Mouse (Mus musculus): ENCODE measurements at regions not wholly inside any gene's neighbourhood (a gene's known extent, or its start where the extent isn't known, plus 50 kb on each side); places are given as distances from the start of the nearest gene placed in this dataset.

- no peak for DNase-seq (ENCODE audit: low spot score in 2 of 2)
Observed at GRCm38 (mm10) chr16:50852081-50852480, 261.1 kb upstream of the Ccdc54 start.

- no peak for DNase-seq (ENCODE audit: low spot score in 2 of 2)
Observed at GRCm38 (mm10) chr16:50847693-50848092, 256.7 kb upstream of the Ccdc54 start.

GRCm38 (mm10) chr16:50846505-50846904 is 255.6 kb upstream of the Ccdc54 start:
- no peak for DNase-seq (ENCODE audit: low spot score in 2 of 2)

GRCm38 (mm10) chr16:50841677-50842580 is 251.0 kb upstream of the Ccdc54 start:
- peak in 1 of 2 experiments; percentile 28 for DNase-seq (ENCODE audit: low spot score in 2 of 2)

- no peak for DNase-seq (ENCODE audit: low spot score in 2 of 2)
Observed at GRCm38 (mm10) chr16:50841205-50841604, 250.3 kb upstream of the Ccdc54 start.

GRCm38 (mm10) chr16:50839665-50840064 is 248.7 kb upstream of the Ccdc54 start:
- DNase-seq (ENCODE audit: low spot score in 2 of 2): no peak

GRCm38 (mm10) chr16:50837416-50837815 is 246.5 kb upstream of the Ccdc54 start:
- no peak for DNase-seq (ENCODE audit: low spot score in 2 of 2)

- no peak for DNase-seq (ENCODE audit: low spot score in 2 of 2)
Observed at GRCm38 (mm10) chr16:50836457-50836856, 245.5 kb upstream of the Ccdc54 start.

- DNase-seq (ENCODE audit: low spot score in 2 of 2): no peak
Observed at GRCm38 (mm10) chr16:50833357-50833756, 242.4 kb upstream of the Ccdc54 start.

GRCm38 (mm10) chr16:50822352-50822751 is 231.4 kb upstream of the Ccdc54 start:
- DNase-seq (ENCODE audit: low spot score in 2 of 2): no peak

- no peak for DNase-seq (ENCODE audit: low spot score in 2 of 2)
Observed at GRCm38 (mm10) chr16:50814626-50815025, 223.7 kb upstream of the Ccdc54 start.

- peak in 1 of 2 experiments; percentile 44 for DNase-seq (ENCODE audit: low spot score in 2 of 2)
Observed at GRCm38 (mm10) chr16:50799145-50799794, 208.3 kb upstream of the Ccdc54 start.

GRCm38 (mm10) chr16:50798095-50798494 is 207.1 kb upstream of the Ccdc54 start:
- no peak for DNase-seq (ENCODE audit: low spot score in 2 of 2)

- DNase-seq (ENCODE audit: low spot score in 2 of 2): no peak
Observed at GRCm38 (mm10) chr16:50792960-50793359, 202.0 kb upstream of the Ccdc54 start.

- DNase-seq (ENCODE audit: low spot score in 2 of 2): no peak
Observed at GRCm38 (mm10) chr16:50792506-50792905, 201.6 kb upstream of the Ccdc54 start.

- no peak for DNase-seq (ENCODE audit: low spot score in 2 of 2)
Observed at GRCm38 (mm10) chr16:50788702-50789101, 197.7 kb upstream of the Ccdc54 start.

- no peak for DNase-seq (ENCODE audit: low spot score in 2 of 2)
Observed at GRCm38 (mm10) chr16:50786199-50786598, 195.2 kb upstream of the Ccdc54 start.

- no peak for DNase-seq (ENCODE audit: low spot score in 2 of 2)
Observed at GRCm38 (mm10) chr16:50785384-50785783, 194.4 kb upstream of the Ccdc54 start.

GRCm38 (mm10) chr16:50784651-50785228 is 193.8 kb upstream of the Ccdc54 start:
- DNase-seq (ENCODE audit: low spot score in 2 of 2): no peak

- no peak for DNase-seq (ENCODE audit: low spot score in 2 of 2)
Observed at GRCm38 (mm10) chr16:50783784-50784650, 193.1 kb upstream of the Ccdc54 start.

- no peak for DNase-seq (ENCODE audit: low spot score in 2 of 2)
Observed at GRCm38 (mm10) chr16:50783240-50783639, 192.3 kb upstream of the Ccdc54 start.

All from spleen, postnatal 10 days (tissue).